Mouse (Mus musculus) MEL (cell line): ENCODE results near the gene Gpr162. TPM values are rescaled to one million over a fixed set of nuclear protein-coding genes. Genes with fewer than 3 reads are reported as not detected.

Experiments
- DNase-seq: peaks from one replicate; pipeline ENCODE4 v3.0.0; 2011; ENCODE audit warnings: low read depth, low spot score
- H3K27ac ChIP-seq: 2 replicates; pipeline ENCODE4 v1.5.1; 2012; ENCODE audit warnings: low read depth, mild to moderate bottlenecking, control low read depth, low read length, moderate library complexity; ENCODE audit not compliant: control insufficient read depth
- H3K27me3 ChIP-seq, 2 experiments: fragments of 150-350 bp in 1 of 2; sonication (generic) in 1 of 2; 2 replicates each; pipeline ENCODE4 v1.6.1; 2012; ENCODE audit warnings: low read length in 2 of 2, mild to moderate bottlenecking in 2 of 2, improper control_type of control experiment in 1 of 2, moderate library complexity in 1 of 2; ENCODE audit not compliant: insufficient read depth in 2 of 2, control insufficient read depth in 1 of 2
- H3K36me3 ChIP-seq, 2 experiments: 2 replicates each; pipeline ENCODE4 v1.6.1; 2012 to 2014; ENCODE audit warnings: low read length in 2 of 2, improper control_type of control experiment in 1 of 2, inconsistent platforms in 1 of 2, mild to moderate bottlenecking in 1 of 2; ENCODE audit not compliant: insufficient read depth in 2 of 2, control insufficient read depth in 1 of 2
- H3K4me1 ChIP-seq, 2 experiments: fragments of 150-350 bp in 1 of 2; sonication (generic) in 1 of 2; 2 replicates each; pipeline ENCODE4 v1.6.1; 2012; ENCODE audit warnings: low read length in 2 of 2, improper control_type of control experiment in 1 of 2, mild to moderate bottlenecking in 1 of 2; ENCODE audit not compliant: insufficient read depth in 2 of 2, control insufficient read depth in 1 of 2
- H3K4me3 ChIP-seq, 2 experiments: fragments of 150-350 bp in 1 of 2; sonication (generic) in 1 of 2; 2 replicates each; pipeline ENCODE4 v1.5.1; 2012; ENCODE audit warnings: low read depth in 2 of 2, low read length in 2 of 2, mild to moderate bottlenecking in 2 of 2, moderate library complexity in 2 of 2, control low read depth in 1 of 2, improper control_type of control experiment in 1 of 2; ENCODE audit not compliant: control insufficient read depth in 1 of 2, insufficient read depth in 1 of 2
- H3K79me2 ChIP-seq: 2 replicates; pipeline ENCODE4 v1.6.1; 2012; ENCODE audit warnings: mild to moderate bottlenecking, low read length, moderate library complexity; ENCODE audit not compliant: control insufficient read depth, poor library complexity, insufficient read depth
- H3K9ac ChIP-seq: 2 replicates; pipeline ENCODE4 v1.6.1; 2012; ENCODE audit warnings: low read depth, mild to moderate bottlenecking, control low read depth, low read length, moderate library complexity; ENCODE audit not compliant: control insufficient read depth, poor library complexity, severe bottlenecking
- H3K9me3 ChIP-seq: fragments of 150-350 bp; sonication (generic); replicated peaks from 2 replicates; pipeline ENCODE4 v1.6.1; 2012; ENCODE audit warnings: mild to moderate bottlenecking, low read length, improper control_type of control experiment, moderate library complexity; ENCODE audit not compliant: insufficient read depth
- BHLHE40 ChIP-seq: IDR thresholded peaks from 2 replicates; pipeline ENCODE4 v1.6.1; 2012; ENCODE audit warnings: low read depth, mild to moderate bottlenecking, inconsistent platforms, low read length, improper control_type of control experiment, borderline replicate concordance
- CHD1 ChIP-seq: IDR thresholded peaks from 2 replicates; pipeline ENCODE4 v1.6.1; 2012; ENCODE audit warnings: low read depth, mild to moderate bottlenecking, inconsistent platforms, low read length, improper control_type of control experiment
- CHD2 ChIP-seq: IDR thresholded peaks from 2 replicates; pipeline ENCODE4 v1.6.1; 2011; ENCODE audit warnings: low read length, improper control_type of control experiment
- GABPA ChIP-seq: IDR thresholded peaks from 2 replicates; pipeline ENCODE4 v1.6.1; 2012; ENCODE audit warnings: low read depth, mild to moderate bottlenecking, inconsistent platforms, low read length, improper control_type of control experiment, moderate library complexity
- HCFC1 ChIP-seq: IDR thresholded peaks from 2 replicates; pipeline ENCODE4 v1.6.1; 2012; ENCODE audit warnings: low read depth, mild to moderate bottlenecking, inconsistent platforms, low read length, improper control_type of control experiment, moderate library complexity
- MAFK ChIP-seq: IDR thresholded peaks from 2 replicates; pipeline ENCODE4 v1.6.1; 2011; ENCODE audit warnings: low read depth, mild to moderate bottlenecking, low read length, improper control_type of control experiment, borderline replicate concordance
- MAX ChIP-seq: IDR thresholded peaks from 2 replicates; pipeline ENCODE4 v1.6.1; 2011; ENCODE audit warnings: low read length, improper control_type of control experiment
- MAZ ChIP-seq: IDR thresholded peaks from 2 replicates; pipeline ENCODE4 v1.6.1; 2012; ENCODE audit warnings: low read depth, mild to moderate bottlenecking, inconsistent platforms, low read length, improper control_type of control experiment
- POLR2AphosphoS5 ChIP-seq: IDR thresholded peaks from 2 replicates; pipeline ENCODE4 v1.6.1; 2012; ENCODE audit warnings: low read depth, borderline replicate concordance, mild to moderate bottlenecking, inconsistent platforms, low read length, moderate library complexity, mixed read lengths
- TAL1 ChIP-seq: IDR thresholded peaks from 2 replicates; pipeline ENCODE4 v1.6.1; 2012; ENCODE audit warnings: mild to moderate bottlenecking, inconsistent platforms, low read length, moderate library complexity, mixed read lengths
- TBP ChIP-seq: IDR thresholded peaks from 2 replicates; pipeline ENCODE4 v1.8.0; 2011; ENCODE audit warnings: low read depth, low read length, improper control_type of control experiment
- UBTF ChIP-seq: IDR thresholded peaks from 2 replicates; pipeline ENCODE4 v1.6.1; 2012; ENCODE audit warnings: low read depth, mild to moderate bottlenecking, inconsistent platforms, low read length, improper control_type of control experiment, moderate library complexity, borderline replicate concordance; ENCODE audit not compliant: insufficient read depth
- ZKSCAN1 ChIP-seq: IDR thresholded peaks from 2 replicates; pipeline ENCODE4 v1.6.1; 2012; ENCODE audit warnings: low read depth, mild to moderate bottlenecking, inconsistent platforms, low read length, improper control_type of control experiment, moderate library complexity
- ZMIZ1 ChIP-seq: IDR thresholded peaks from 2 replicates; pipeline ENCODE4 v1.6.1; 2012; ENCODE audit warnings: low read depth, mild to moderate bottlenecking, inconsistent platforms, low read length, improper control_type of control experiment, moderate library complexity
- polyA plus RNA-seq, 2 experiments: library from polyadenylated mRNA; stranded (reverse) in 1 of 2; unstranded in 1 of 2; fragments of >175 nt in 1 of 2; fragments of >200 nt in 1 of 2; gene quantifications; 2 replicates each; pipeline versions ENCODE4 v1.2.1 to v1.2.4; 2012; ENCODE audit warnings: low replicate concordance in 2 of 2, low read depth in 1 of 2; ENCODE audit not compliant: insufficient read length in 2 of 2, insufficient read depth in 1 of 2, missing spikeins in 1 of 2
- total RNA-seq: library from RNA; depleted of rRNA; stranded (reverse); fragments of 300-350 nt; gene quantifications from 2 replicates; pipeline ENCODE4 v1.2.3, GENCODE M21; 2012

Gene Gpr162
- total and polyA plus RNA-seq, 3 experiments = 0.08 to 0.84 TPM; not detected in 1

- no peak overlapping the region for H3K9ac ChIP-seq
- no peaks in the 10 kb centered on the region for H3K9me3 ChIP-seq
- H3K36me3 ChIP-seq = no peaks in the 10 kb centered on the region
- no peak overlapping the region for H3K4me3 ChIP-seq
- peaks cover 30 to 34% of the 10 kb centered on the region in 2 experiments for H3K27me3 ChIP-seq
- DNase-seq = no peak
- H3K27ac ChIP-seq = no peak overlapping the region
- no peaks in the 10 kb centered on the region for H3K79me2 ChIP-seq
- no peaks in the 10 kb centered on the region for H3K4me1 ChIP-seq
- TF ChIP-seq UBTF (no peak), MAX (no peak), ZKSCAN1 (no peak), HCFC1 (no peak), TBP (no peak), MAFK (no peak), MAZ (no peak), BHLHE40 (no peak)
These were observed 10.6 kb upstream of the Gpr162 start for GRCm38 (mm10) chr6:124874348-124874747.

- Histone ChIP-seq H3K27ac (no peak overlapping the region), H3K36me3 (no peaks in the 10 kb centered on the region), H3K27me3 (peaks cover 13 to 30% of the 10 kb centered on the region in 2 experiments), H3K9me3 (no peaks in the 10 kb centered on the region), H3K4me3 (no peak overlapping the region), H3K9ac (no peak overlapping the region), H3K79me2 (no peaks in the 10 kb centered on the region), H3K4me1 (no peaks in the 10 kb centered on the region; a peak in 2 of 4 replicates)
- TF ChIP-seq TAL1 (no peak), CHD1 (no peak), MAX (no peak), TBP (no peak)
- DNase-seq = no peak
These were observed 2.8 kb upstream of the Gpr162 start for GRCm38 (mm10) chr6:124866560-124866959.

GRCm38 (mm10) chr6:124865766-124866362 lies 2.1 kb upstream of the Gpr162 start:
- TF ChIP-seq ZKSCAN1 (no peak), GABPA (no peak), ZMIZ1 (no peak), MAZ (no peak), CHD2 (no peak), POLR2AphosphoS5 (no peak)
- no peak overlapping the region for H3K4me3 ChIP-seq
- DNase-seq = no peak
- H3K9ac ChIP-seq = no peak overlapping the region
- no peaks in the 10 kb centered on the region for H3K9me3 ChIP-seq
- no peak overlapping the region for H3K27ac ChIP-seq
- no peaks in the 10 kb centered on the region for H3K79me2 ChIP-seq
- H3K36me3 ChIP-seq = no peaks in the 10 kb centered on the region
- H3K27me3 ChIP-seq = peaks cover 14 to 26% of the 10 kb centered on the region in 2 experiments
- no peaks in the 10 kb centered on the region; a peak in 2 of 4 replicates for H3K4me1 ChIP-seq
